Mouse (Mus musculus): ENCODE data around the gene Gse1.

The Gse1 gene

DNA sequence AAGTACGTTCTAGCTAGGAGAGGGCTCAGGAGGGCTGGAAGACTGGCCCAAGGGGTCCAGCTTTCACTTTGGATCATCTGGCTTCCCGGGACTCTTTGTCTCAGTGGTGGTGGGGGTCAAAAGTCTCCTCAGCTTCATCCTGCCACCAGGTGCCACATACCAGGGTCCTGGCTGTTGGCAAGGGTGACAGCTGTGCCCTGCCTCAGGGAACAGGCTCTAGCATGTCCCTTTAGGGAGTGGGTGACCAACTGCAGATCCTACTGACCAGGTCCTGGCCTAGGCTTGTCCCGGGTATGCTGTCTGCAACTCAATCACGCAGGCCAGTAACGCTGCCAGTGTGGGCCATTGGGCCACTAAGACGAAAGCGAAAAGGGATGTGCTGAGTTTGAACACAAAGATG is 15.7 kb upstream of the Gse1 start:
- no peak for DNase-seq (ENCODE audit: low read depth)

DNA sequence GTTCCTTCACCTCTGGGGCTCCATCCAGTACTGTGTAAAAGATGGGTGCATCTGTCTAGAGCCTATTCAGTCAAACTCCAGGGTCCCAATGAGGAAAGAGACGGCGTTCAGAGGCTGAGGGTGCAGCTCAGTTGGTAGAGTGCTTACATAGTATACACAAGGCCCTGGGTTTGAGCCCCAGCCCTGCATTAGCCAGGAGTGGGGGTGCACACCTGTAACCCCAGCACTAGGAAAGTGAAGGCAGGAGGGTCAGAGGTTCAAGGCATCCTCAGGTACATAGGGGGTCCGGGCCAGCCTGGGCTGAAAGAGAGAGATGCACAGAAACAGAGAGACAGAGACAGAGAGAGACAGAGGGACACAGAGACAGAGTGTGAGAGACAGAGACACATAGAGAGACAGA is 15.0 kb upstream of the Gse1 start:
- DNase-seq (ENCODE audit: low read depth), result no peak

DNA sequence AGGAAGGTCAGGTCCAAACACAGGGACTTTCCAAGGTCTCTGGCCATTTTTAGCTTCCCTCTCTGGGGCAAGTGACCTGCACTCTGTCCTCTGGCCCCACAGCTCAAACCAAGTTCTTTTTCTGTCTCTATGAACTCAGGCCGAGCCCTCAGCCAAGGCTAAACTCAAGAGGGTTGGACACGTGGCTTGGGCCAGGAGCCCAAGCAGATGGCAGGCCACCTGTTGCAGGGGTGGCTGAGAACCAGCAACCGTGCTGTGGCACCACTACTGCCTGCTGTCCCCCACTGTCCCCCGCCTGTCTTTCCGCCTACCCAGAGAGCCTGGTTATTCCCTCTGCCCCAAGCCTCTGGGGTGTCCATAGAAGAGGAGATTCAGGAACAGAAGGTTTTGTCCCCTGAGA is 14.3 kb upstream of the Gse1 start:
- DNase-seq (ENCODE audit: low read depth), result no peak

DNA sequence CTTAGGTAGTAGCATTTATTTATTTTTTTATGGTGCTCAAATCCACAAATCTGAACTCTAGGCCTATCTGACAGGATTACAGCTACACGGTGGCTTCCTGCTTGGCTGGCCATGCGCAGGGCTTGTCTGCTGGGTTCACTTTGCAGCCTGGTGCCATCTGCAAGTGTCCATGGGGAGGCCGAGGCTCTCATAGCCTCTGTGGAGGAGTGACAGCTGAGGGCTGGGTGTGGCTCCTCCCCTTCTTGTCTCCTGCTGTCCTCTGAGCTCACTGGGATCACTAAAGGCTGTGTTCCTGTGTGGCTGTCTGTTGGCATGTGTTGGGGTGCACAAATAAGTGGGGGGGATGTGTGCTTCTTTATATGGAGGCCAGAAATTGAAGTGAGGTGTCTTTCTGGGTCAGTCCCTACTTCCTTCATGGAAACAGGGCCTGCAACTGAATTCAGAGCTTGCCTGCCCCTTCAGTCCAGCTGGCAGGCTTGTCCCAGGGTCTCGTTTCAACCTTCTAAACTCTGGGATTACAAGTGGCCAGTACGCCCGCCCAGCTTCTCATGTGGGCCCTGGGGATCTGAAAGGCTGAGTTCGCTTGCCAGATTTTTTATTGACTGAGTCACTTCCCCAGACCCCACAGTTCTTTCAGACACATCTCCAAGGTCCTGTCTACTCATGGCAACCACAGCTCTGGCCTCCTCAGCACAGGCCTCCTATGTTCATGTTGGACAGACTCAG is 12.7 kb upstream of the Gse1 start:
- no peak for DNase-seq (ENCODE audit: low read depth)

DNA sequence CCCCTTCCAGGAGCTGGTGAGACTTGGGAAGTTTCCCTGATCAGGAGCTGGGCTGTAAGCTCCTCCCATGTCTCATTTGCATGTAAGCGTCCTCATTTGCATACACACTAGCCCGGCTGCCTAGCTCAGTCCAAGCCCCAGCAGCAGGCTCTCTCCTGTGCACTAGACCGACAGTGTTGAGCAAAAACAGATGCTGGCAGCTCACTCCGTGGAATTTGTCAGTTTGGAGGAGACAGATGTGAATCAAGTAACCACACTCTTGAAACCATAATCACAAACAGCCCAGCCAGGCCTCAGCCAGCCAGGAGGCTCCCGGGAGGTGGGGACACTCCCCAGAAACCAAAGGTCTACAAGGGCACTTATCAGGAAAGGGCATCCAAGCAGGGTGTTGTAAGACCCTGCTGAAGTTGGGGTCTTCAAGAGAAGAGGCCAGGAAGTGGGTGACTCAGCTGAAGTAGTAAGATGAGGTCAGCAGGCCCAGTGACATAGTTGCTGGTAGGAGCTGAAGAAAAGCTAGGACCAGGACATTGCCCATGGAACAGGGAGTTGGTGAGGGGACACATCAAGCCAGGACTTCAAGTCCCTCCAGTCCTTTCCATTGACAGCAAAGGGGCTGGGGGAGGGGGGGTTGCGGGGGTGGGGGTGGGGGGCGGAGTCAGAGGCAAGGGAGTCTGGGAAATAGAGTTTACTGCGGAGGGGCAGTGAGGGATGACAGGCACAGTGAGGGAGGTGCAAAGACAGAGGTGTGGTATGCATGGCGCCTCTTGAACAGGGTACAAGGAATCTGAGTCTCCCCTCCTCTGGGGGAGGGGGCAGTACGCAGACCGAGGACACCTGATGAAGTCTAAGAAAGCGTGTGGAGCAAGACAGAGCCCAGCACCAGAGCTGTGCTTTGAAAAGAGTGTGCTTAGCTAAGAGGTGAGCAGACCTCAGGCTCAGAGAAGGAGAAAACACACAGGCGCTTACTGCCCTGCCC is 11.1 kb upstream of the Gse1 start:
- no peak for DNase-seq (ENCODE audit: low read depth)

DNA sequence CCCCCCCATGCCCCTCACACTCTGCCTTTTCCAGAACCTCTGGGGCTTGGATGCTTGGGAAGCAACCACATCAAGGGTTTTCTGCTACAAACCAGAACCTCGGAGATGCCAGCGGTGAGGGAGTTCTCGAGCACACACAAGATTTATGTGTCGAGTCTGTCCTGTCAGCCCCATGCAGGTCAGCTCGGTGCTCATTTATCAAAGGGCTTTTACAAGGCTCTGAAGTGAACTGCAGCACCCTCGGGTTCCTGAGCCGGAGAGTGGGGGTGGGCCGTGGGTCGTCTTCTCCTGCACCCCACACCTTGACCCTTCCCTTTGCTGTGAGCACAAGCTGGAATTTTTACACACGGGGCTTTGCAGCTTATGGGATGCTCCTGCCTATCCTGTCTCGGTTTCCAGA is 5.7 kb upstream of the Gse1 start:
- no peak for DNase-seq (ENCODE audit: low read depth)

DNA sequence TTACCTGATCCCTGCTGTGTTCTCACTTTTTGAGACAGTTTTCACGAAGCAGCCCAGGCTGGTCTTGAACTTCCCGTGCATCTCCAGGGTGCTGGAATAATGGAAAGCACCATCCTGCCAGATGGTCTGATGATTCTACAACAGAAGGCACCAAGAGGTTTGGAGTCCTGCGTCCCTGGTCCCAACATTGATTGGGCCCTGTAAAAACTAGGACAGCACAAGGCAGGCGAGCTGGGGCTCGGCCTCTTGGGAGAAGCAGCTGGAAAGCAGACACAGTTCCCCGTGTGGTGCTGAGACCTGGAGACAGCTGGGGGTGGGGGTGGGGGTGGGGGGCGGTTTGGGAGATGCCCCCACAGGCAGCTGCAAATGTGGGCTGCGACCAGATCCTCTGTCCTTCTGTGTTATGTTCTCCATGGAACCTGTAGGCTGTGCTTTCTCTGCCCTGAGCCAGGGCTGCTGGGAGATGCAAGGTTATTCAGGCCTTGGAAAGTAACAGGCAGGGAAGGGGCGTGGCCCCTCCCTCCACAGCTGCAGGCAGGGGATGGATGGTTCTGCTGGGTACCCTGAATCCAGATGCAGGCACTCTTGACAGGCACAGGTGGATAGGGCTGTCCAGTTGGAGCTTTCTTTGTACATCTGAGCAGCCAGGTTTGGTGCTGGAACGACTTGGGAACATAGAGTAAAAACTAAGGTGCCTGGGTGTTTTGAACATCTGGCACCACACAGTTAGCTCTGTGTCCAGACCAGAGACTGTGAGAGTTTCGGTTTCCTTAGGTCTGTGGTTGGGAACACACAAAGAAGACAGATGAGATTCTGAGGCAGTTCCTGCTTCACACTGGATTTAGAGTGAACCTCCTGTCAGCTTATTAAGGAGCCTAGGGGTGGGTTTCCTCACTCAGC is 3.5 kb upstream of the Gse1 start:
- DNase-seq (ENCODE audit: low read depth), result peak; percentile 54

DNA sequence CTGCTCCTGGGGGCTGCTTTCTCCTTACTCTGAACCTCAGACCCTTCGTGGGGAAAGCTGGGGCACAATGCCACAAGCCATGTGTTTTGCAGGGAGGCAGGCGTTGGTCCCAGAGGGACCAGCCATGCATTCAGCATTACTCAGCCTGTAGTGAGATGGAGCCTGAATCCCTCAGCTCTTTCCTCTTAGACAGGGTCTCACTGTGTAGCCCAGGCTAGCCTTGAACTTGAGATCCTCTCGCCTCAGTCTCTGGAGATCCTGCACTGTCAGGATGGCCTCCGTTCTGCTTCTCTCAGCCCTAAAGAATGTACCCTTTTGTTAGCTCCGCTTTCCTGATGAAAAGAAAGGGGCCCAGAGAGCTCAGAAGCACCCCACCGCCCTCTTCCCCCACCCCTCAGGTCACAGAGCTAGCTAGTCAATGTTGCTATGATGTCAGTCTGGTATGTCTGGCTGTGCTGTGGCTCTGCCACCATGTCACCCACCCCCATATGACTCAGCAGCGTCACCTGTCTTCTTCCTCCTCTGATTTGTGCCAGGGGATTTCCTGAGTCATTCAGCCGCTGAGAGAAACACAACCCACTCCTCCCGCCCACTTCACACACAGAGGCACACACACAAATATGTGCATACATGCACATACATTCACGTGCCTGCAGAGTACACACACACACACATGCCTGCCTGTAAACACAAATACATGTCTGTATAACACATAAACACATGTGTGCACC is 2.7 kb upstream of the Gse1 start:
- DNase-seq (ENCODE audit: low read depth), result peak; percentile 74

DNA sequence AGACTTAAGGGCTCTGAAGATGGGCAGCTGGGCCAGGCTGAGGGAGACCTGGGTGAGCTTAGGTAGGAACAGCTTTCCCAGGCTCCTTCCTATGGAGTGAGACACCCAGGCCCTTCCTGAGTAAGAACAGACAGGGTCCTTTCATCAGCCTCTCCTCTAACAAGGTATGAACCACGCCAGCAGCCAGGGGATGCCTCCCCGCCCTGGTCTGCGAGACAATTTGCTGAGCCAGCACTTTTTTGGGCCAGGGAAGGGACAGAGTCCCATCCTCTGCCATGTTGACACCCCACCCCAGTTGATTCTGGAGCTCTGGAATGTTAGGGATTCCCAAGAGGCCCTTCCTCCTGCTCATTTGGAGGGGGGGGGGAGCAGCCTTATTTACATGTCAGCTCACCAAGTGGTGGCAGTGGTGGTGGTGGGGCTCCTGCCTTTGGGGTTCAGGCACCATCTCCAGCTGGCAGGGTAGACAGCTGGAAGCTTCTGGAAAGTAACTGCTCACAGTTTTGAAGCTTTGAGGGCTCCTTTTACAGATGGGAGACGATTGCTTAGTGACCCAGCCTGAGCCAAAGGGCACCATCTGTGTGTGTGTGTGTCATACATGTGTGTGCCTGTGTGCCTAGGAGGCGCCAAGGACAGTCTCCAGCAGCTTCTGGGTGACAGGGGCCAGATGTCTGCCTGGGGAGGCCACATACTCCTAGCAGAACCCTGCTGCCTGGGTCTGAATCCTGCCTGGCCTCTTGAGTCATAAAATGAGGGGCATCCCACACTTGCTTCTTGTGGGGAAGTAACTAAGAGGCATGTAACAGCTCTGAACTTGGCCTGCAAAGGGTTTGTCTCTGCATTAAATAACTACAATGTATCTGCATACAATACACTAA is 1.3 kb upstream of the Gse1 start:
- peak; percentile 29 for DNase-seq (ENCODE audit: low read depth)

DNA sequence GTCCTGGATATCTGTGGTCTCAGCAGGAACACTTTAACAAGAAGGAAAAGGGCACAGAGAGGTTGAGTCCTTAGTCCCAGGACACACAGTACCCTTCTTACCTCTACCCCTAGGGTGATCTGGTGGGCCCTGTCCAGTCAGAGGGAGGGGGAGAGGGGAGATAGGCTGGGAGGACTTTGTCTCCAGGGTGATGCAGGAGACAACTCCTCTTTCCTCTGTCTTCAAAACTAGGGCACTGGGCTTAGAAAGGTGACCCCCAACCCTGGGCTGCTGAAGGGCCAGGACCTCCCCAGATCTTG is 729 bp upstream of the Gse1 start:
- DNase-seq (ENCODE audit: low read depth), result no peak

DNA sequence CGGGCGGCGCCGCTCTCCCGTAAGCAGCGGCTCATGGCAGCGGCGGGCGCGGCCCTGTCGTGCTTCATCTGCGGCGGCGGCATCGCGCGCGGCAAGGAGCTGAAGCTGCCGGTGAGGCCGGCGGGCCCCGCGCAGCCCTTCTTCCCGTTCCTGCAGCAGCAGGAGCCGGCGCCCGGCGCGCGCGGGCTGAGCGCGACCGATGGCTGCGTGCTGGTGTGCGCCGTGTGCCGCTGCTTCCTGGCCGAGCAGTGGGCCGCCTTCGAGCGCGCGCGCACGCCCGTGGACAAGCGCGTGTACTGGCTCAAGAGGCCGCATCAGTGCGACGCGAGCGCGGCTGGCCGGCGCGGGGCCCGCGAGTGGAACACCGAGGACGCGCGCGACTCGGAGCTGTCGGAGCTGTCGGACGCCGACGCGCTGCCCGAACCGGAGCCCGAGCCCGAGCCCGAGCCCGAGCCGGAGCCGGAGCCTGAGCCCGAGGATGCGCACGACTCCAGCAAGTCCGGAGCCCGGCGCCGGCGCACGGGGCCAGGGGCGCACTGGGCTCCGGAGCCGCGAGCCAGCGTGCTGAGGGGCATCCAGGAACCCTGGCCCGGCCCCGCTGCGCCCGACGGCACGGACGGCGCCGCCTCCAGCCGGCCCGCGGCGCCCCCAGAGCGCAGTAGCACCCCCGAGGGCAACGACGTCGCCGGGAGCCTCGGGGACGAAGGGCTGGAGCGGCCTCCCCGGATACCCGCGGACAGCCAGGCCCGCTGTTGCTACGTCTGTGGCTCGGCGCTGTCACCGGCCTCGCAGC is 721 bp downstream of the Gse1 start:
- DNase-seq (ENCODE audit: low read depth), result peak; percentile 35

DNA sequence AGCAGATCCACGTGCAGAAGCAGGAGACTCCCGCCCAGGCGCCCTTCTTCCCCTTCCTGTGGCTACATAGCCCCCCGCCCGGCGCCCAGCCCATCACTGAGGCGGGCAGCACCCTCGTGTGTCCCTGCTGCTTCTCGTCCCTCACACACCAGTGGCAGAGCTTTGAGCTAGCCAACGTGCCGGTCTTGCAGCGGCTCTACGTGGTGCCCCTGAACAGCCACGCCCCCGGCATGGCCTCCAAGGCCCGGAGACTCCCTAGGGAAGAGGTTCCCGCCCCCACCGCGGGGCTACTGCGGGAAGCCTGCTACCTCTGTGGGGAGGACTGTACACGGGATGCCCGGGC is 1.3 kb downstream of the Gse1 start:
- peak; percentile 17 for DNase-seq (ENCODE audit: low read depth)

DNA sequence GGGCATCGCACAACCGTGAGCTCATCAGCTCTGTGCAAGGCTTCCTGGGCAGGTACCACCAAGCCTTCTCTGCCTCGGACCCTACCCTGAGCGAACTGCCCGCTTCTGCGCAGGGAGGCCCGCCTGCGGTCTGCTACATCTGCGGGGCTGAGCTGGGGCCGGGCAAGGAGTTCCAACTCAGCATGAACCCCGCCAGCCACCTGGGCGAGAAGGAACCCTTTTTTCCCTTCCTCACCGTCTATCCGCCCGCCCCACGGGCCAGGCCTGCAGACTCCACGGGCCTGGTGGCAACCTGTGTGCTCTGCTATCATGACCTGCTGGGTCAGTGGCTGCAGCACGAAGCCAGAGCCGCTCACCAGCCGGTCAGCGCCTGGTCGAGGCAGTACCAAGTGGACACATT is 1.8 kb downstream of the Gse1 start:
- DNase-seq (ENCODE audit: low read depth), result no peak

DNA sequence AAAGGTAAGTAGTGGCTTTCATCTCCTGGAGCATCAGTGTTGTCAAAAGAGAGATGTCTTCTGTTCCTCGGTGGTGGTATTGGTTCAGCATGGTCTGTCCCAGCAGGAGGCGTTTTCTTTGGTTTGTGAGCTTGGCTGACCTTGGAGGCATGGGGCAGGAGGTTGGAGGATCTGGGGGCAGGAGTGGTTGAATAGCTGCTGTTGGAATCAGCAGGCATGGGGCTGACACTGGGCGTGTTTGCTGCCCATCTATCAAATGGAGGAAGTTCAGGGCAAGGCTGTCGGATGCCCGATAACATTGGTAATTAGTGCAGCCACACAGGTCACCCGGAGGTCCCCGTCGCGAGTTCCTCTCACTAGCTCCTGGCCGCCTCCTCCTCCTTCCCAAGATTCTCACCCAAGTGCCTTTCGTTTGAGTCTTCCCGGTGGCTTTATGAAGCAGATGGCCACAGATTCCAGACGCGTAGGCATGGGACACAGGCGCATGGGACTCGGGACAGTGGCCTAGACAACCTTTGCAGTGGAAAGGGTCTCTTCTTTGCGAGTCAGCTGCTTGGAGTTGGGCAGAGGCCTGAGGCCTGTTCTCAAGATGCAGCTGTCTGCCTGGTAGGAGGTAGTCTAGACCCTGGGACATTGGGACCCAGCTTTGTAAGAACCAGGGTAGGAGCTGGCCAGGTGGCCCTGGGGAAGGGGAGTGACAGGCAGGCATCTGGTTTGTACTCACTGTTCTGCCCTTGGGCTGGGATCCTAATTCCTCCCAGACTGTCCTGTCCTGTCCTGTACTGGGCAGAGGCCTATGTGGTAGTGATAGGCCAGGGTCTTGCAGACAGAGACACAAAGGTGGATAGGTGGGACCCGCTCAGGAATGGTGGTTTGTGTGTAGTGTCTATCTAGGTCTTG is 2.7 kb downstream of the Gse1 start:
- no peak for DNase-seq (ENCODE audit: low read depth)

DNA sequence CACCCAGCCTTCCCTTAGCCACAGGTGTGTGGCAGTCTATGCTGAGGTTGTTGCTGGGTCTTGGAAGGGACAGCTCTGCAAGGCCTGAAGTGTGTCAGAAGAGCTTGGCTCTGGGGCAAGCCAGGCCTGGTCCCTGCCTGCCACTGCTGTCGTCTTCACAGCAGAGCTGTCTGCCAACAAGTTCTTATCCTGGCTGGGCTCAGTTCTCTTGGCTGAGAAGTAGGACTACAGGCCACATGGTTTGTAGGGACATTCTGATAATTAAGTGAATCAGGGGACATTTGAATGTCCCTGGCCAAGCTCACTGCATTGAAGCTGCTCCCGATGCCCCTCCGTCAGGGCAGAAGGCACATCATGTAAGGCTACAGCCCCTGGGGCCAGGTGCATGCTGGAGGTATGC is 3.6 kb downstream of the Gse1 start:
- DNase-seq (ENCODE audit: low read depth), result no peak

DNA sequence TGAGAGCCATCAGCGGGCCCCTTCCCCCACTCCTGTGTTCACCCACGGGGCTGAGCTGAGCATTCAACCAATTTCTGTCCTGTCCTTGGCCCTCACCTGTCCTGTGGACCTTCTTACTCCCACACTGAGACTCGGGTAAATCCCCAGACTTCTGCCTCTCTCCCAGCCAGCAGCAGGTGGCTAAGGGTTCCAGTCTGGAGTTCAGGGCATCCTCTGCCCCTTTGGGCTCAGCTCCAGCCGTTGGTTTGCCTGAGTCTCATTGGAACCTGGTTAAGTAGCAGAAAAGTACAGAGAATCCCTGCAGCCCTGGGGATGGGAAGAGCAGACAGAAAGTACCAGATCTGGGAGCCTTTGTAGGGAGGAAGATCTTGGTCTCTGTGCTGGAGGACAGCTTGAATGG is 4.1 kb downstream of the Gse1 start:
- no peak for DNase-seq (ENCODE audit: low read depth)

DNA sequence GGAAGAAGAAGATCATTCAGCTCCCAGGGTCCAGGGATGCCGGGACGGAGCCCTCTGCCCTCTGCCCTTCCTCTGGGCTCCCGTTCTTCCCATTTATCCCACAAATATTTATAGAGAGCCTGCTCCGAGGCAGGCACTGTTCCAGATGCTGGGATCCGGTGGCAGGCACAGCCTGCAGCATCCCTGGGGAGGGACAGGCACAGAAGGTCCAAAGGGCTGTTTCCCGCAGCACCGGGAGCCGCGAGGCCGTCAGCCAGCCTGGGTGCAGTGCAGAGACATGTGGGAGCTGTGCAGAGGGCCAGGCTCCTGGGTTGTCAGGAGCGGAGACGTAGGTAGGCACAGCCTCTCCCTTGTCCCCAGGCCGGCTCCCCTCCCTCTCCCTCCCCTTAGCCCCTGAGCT is 4.7 kb downstream of the Gse1 start:
- DNase-seq (ENCODE audit: low read depth), result no peak

DNA sequence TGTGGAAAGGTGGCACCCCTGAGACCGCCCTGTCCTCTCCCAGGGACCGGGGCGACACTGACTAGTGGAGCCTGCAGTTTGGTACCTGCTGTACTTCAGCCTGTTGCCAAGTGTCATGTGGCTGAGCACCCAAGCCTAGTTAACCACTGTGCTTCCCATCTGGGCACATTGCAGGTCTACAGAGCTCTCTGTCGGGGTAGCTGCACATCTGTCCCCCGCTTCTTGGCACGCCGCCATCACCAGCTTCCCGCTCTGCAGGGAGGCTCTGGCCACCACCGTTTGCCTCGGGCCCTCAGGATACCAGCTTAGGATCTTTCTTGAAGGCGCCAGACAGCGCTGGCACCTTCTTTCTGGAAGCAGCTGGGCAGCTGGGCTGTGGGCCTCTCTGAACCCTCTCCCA is 6.2 kb downstream of the Gse1 start:
- DNase-seq (ENCODE audit: low read depth), result no peak

DNA sequence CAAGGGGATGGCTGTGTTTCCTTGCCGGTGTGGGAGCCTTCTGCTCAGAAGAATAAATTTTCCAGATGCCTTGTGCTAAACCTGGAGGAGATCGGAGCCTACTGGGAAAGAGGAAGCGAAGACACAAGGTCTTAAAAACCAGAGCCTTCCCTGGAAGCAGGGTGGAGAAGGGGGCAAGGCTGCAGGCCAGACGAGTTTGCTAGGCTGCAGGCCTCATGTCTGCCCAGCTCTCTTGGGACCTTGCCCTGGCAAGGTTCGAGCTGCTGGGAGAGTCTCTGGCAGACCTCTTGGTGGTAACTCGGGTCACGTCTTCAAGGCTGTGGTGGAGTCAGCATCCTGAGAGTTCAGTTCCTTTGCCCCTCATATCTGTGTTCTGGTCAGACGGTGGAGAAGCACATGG is 6.6 kb downstream of the Gse1 start:
- no peak for DNase-seq (ENCODE audit: low read depth)
